Mouse (Mus musculus): Measurements from ENCODE around the gene Apom. TPM values are rescaled to one million over a fixed set of nuclear protein-coding genes. Genes with fewer than 3 reads are reported as not detected.

Apom gene
- polyA plus RNA-seq, 1 experiment from 2014 or later, result 1,216 TPM

GRCm38 (mm10) chr17:35102299-35102698 is 29.6 kb downstream of the Apom start:
- ATAC-seq, result no peak

GRCm38 (mm10) chr17:35101161-35101560 is 30.7 kb downstream of the Apom start:
- peaks cover 54% of the 10 kb centered on the region for H3K36me3 ChIP-seq (replicated peaks; ENCODE audit: insufficient read depth, low read length)
- H3K27ac ChIP-seq (ENCODE audit: low read depth), result no peak overlapping the region
- H3K9ac ChIP-seq (replicated peaks), result no peak overlapping the region
- TF ChIP-seq EP300 (IDR thresholded peaks at IDR 0.05; ENCODE audit: low read depth), result no peak
- TF ChIP-seq CTCF (IDR thresholded peaks at IDR 0.05; ENCODE audit: low read depth), result no peak
- no peaks in the 10 kb centered on the region for H3K9me3 ChIP-seq (ENCODE audit: low read length)
- H3K4me3 ChIP-seq (ENCODE audit: low read depth, low read length), result no peak overlapping the region
- no peak overlapping the region for H3K4me2 ChIP-seq (ENCODE audit: low read depth, low read length)
- 83% methylated on average over 11 of the region's 11 CpGs for WGBS (ENCODE audit: insufficient replicate concordance)
- no peaks in the 10 kb centered on the region for H3K27me3 ChIP-seq (ENCODE audit: insufficient read depth, low read length)
- H3K4me1 ChIP-seq (ENCODE audit: insufficient read depth), result peaks cover 37% of the 10 kb centered on the region
- ATAC-seq (no peak), DNase-seq (no peak)

More at GRCm38 (mm10) chr17:35102299-35102698, 29.6 kb downstream of the Apom start:
- Histone ChIP-seq H3K36me3 (replicated peaks; ENCODE audit: insufficient read depth, low read length) (peaks cover 43% of the 10 kb centered on the region), H3K4me3 (ENCODE audit: low read depth, low read length) (no peak overlapping the region), H3K27me3 (ENCODE audit: insufficient read depth, low read length) (no peaks in the 10 kb centered on the region), H3K4me2 (ENCODE audit: low read depth, low read length) (no peak overlapping the region), H3K4me1 (ENCODE audit: insufficient read depth) (peaks cover 38% of the 10 kb centered on the region), H3K9me3 (ENCODE audit: low read length) (no peaks in the 10 kb centered on the region), H3K9ac (replicated peaks) (peak overlapping the region; percentile 34; the same call in 1 of the 2 replicates), H3K27ac (ENCODE audit: low read depth) (no peak overlapping the region)
- 77% methylated on average over 8 of the region's 8 CpGs for WGBS (ENCODE audit: insufficient replicate concordance)
- no peak for TF ChIP-seq CTCF (IDR thresholded peaks at IDR 0.05; ENCODE audit: low read depth)
- TF ChIP-seq EP300 (IDR thresholded peaks at IDR 0.05; ENCODE audit: low read depth), result no peak
- DNase-seq, result no peak

GRCm38 (mm10) chr17:35100196-35100765 is 31.6 kb downstream of the Apom start:
- 65% methylated on average over 10 of the region's 10 CpGs for WGBS (ENCODE audit: insufficient replicate concordance)
- TF ChIP-seq CTCF (IDR thresholded peaks at IDR 0.05; ENCODE audit: low read depth) (no peak), EP300 (IDR thresholded peaks at IDR 0.05; ENCODE audit: low read depth) (no peak)
- Histone ChIP-seq H3K4me3 (ENCODE audit: low read depth, low read length) (no peak overlapping the region), H3K9me3 (ENCODE audit: low read length) (no peaks in the 10 kb centered on the region), H3K27ac (ENCODE audit: low read depth) (no peak overlapping the region), H3K4me1 (ENCODE audit: insufficient read depth) (peaks cover 28% of the 10 kb centered on the region), H3K36me3 (replicated peaks; ENCODE audit: insufficient read depth, low read length) (peaks cover 57% of the 10 kb centered on the region), H3K9ac (replicated peaks) (no peak overlapping the region), H3K27me3 (ENCODE audit: insufficient read depth, low read length) (no peaks in the 10 kb centered on the region), H3K4me2 (ENCODE audit: low read depth, low read length) (no peak overlapping the region)
- ATAC-seq (no peak), DNase-seq (no peak)

- Histone ChIP-seq H3K27ac (ENCODE audit: low read depth) (no peak overlapping the region), H3K4me3 (ENCODE audit: low read depth, low read length) (no peak overlapping the region), H3K9ac (replicated peaks) (no peak overlapping the region), H3K4me2 (ENCODE audit: low read depth, low read length) (no peak overlapping the region), H3K36me3 (replicated peaks; ENCODE audit: insufficient read depth, low read length) (peaks cover 72% of the 10 kb centered on the region), H3K27me3 (ENCODE audit: insufficient read depth, low read length) (no peaks in the 10 kb centered on the region), H3K9me3 (ENCODE audit: low read length) (no peaks in the 10 kb centered on the region), H3K4me1 (ENCODE audit: insufficient read depth) (peaks cover under 1% of the 10 kb centered on the region; the same call in 1 of the 2 replicates)
- ATAC-seq (no peak), DNase-seq (no peak)
- 91% methylated on average over 12 of the region's 12 CpGs for WGBS (ENCODE audit: insufficient replicate concordance)
- TF ChIP-seq EP300 (IDR thresholded peaks at IDR 0.05; ENCODE audit: low read depth), result no peak
- no peak for TF ChIP-seq CTCF (IDR thresholded peaks at IDR 0.05; ENCODE audit: low read depth)
Measured at GRCm38 (mm10) chr17:35097164-35097655, 34.6 kb downstream of the Apom start.

- Histone ChIP-seq H3K4me1 (ENCODE audit: insufficient read depth) (no peaks in the 10 kb centered on the region), H3K4me2 (ENCODE audit: low read depth, low read length) (no peak overlapping the region), H3K36me3 (replicated peaks; ENCODE audit: insufficient read depth, low read length) (peaks cover 71% of the 10 kb centered on the region), H3K4me3 (ENCODE audit: low read depth, low read length) (no peak overlapping the region), H3K27ac (ENCODE audit: low read depth) (no peak overlapping the region), H3K9ac (replicated peaks) (no peak overlapping the region), H3K27me3 (ENCODE audit: insufficient read depth, low read length) (no peaks in the 10 kb centered on the region), H3K9me3 (ENCODE audit: low read length) (no peaks in the 10 kb centered on the region)
- WGBS (ENCODE audit: insufficient replicate concordance), result 94% methylated on average over 12 of the region's 12 CpGs
- DNase-seq (no peak), ATAC-seq (no peak)
- no peak for TF ChIP-seq CTCF (IDR thresholded peaks at IDR 0.05; ENCODE audit: low read depth)
- no peak for TF ChIP-seq EP300 (IDR thresholded peaks at IDR 0.05; ENCODE audit: low read depth)
Measured at GRCm38 (mm10) chr17:35096597-35096996, 35.3 kb downstream of the Apom start.

GRCm38 (mm10) chr17:35094475-35095365 is 37.1 kb downstream of the Apom start:
- no peak for DNase-seq
- Histone ChIP-seq H3K9me3 (ENCODE audit: low read length) (no peaks in the 10 kb centered on the region), H3K4me1 (ENCODE audit: insufficient read depth) (peaks cover 10% of the 10 kb centered on the region), H3K27me3 (ENCODE audit: insufficient read depth, low read length) (no peaks in the 10 kb centered on the region), H3K9ac (replicated peaks) (no peak overlapping the region), H3K27ac (ENCODE audit: low read depth) (no peak overlapping the region), H3K4me2 (ENCODE audit: low read depth, low read length) (no peak overlapping the region), H3K4me3 (ENCODE audit: low read depth, low read length) (no peak overlapping the region), H3K36me3 (replicated peaks; ENCODE audit: insufficient read depth, low read length) (peaks cover 62% of the 10 kb centered on the region)
- no peak for ATAC-seq
- 83% methylated on average over 15 of the region's 15 CpGs for WGBS (ENCODE audit: insufficient replicate concordance)
- TF ChIP-seq CTCF (IDR thresholded peaks at IDR 0.05; ENCODE audit: low read depth), result no peak
- TF ChIP-seq EP300 (IDR thresholded peaks at IDR 0.05; ENCODE audit: low read depth), result no peak
